Mouse (Mus musculus) MN1 (cell line): ENCODE measurements around the gene Gm21970.

Source experiments
- DNase-seq: peaks from one replicate; pipeline ENCODE4 v3.0.0-alpha.2; 2016; ENCODE audit warnings: low spot score

The Gm21970 gene

DNA sequence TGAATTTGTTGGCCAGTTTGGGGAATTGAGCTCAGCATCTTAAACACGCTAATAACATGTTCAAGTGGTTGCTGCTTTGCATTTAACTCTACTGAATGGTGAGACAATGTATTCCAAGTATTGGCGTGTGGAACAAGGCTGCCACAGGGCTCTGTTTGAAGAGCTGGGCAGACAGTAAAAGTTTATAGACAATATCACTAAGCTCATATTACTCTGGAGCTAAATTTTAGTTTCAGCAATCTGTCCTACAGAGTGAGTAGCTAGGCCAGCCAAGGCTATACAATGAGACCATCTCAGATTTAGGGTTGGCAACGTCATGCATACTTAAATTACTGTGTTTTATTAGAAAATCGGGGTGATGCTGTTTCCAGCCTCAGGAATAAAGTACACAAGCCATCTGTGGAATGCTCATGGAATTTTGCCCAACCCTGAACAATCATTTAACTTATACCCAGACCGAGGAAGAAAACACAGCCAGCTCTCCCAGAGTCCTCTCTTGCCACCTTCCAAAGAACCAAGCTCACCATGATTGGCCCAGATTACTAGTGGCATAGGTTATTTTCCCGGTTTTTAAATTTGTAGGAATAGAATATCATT is 10.1 kb downstream of the Gm21970 start:
- DNase-seq: no peak

DNA sequence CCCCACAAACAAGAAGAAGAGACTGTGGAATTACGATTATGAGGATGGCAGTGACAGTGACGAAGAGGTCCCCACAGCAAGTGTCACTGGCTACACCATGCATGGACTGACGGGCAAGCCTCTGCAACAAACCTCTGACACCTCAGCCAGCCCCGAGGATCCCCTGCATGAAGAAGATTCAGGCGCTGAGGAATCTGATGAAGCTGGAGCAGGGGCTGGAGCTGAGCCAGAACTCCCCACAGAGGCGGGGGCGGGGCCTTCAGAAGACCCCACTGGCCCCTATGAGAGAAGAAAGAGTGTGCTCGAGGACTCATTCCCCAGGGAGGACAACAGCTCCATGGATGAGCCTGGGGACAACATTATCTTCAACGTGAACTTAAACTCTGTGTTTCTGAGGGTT is 12.3 kb downstream of the Gm21970 start:
- DNase-seq: no peak

DNA sequence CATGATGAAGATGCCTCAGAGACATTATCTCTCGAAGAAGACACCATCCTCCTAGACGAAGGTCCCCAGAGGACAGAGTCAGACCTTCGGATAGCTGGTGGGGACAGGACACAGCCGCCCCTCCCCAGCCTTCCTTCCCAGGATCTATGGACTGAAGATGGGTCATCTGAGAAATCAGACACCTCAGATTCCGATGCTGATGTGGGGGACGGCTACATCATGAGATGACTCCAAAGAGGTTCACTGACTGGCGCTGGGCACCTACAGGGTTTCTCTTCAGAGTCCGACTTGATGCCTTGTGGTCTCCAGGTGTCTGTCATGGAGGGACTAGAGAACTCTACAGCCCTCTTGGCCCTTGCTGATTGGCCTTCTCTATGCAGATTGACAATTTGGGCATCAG is 12.7 kb downstream of the Gm21970 start:
- no peak for DNase-seq

DNA sequence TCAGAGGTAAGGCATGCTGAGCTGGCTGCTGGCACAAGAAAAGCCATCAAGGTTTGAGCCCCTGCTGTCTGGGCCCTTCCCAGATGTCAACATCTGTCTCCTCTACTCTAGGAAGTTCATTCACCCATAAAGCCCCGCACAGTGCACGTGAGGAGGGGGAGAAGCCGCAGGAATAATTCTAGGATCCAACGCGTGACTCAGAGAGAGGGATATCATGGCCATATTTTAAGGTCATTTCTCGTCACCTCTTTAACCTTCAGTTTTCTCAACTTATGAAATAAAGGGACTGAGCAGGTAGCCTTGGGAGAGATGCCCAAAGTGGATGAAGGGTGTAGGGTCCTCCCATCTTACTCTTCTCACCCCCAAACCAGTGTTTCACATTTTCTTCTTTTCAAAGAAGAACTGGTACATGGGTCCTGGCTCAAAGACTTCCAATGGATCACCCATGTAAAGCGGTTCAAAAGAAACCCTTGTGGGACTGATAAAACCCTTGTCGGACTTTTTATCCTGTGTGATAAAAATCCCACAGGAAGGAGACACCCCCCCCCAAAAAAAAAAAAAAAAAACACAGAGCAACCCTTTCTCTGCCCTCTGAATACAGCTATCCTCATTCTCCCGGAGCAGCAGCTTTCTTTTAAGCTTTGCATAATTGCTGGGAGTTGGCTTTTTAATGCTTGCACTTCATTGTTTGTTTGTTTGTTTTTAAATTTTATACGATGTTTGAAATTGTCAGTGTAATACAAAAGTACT is 13.5 kb downstream of the Gm21970 start:
- DNase-seq: no peak

DNA sequence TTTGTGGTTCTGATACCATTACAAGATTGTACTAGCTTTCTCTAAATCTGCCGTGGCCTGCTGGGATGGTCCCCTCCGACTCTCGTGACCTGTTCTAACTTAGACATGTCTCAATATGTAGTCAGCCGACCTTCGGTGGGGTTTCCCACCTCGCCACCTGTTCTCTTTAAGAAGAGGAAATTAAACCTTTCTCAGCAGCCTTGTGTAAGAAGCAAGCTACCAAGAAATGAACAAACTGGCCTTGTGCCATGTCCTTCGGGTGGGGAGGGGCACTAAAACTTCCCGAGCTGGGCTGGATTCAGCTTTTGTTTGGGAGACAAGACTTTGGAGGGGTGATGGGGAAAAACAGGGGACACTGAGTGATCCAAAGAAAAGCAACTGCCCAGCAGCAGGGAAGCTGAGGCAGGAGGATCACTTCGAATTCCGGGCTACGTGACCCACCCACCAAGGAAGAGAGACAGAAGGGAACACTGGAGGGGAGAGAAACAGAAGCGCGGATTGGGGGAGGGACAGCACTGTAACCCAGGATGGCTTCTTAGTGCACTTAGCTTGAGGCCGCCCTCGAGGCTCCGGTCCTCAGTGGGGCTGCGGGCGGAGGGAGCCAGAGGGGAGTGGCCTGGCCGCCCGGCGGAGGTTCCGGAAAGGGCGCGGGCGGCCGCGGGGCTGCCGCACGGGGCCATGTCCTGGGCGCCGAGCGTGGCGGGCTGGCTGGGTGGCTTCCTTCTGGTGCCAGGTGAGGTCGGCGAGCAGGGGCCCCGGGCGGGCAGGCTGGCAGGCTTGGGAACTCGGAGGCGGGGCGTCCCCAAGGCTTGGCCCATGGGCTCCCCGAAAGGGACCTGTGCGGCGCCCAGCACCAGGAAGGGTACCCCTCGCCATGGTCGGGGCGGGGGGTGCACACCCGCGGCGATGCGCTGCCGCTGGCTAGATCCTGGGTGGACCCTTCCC is 14.4 kb downstream of the Gm21970 start, which contains the start of gene Il10rb:
Gene Il10rb (plus strand): TSS at position 525 of the 945 bp plus-strand sequence.
- peak; percentile 76 for DNase-seq

DNA sequence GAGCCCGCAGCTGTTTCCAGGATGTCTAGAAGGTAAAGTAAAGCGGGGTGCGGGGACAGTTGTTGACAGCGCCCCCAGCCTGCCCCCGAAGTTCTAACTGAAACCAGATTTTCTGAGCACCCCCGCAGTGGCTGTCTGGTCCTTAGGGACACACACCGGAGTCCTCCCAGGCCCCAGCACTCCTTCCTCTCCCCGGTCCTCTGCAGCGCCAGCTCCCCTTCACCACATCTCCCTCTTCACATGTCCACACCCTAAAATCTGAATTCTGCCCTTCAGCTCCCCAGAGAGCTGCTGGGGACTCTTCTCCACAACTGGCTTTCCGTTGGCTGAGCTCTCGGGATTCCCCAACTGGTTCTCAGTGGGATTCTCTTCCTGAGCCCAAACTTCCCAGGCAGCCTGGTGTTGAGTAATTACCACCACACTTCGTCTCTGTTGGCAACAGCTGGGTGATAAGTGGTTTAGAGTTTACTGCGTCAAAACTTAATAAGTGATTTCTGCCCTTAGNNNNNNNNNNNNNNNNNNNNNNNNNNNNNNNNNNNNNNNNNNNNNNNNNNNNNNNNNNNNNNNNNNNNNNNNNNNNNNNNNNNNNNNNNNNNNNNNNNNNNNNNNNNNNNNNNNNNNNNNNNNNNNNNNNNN is 15.2 kb downstream of the Gm21970 start:
- DNase-seq: peak; percentile 58

DNA sequence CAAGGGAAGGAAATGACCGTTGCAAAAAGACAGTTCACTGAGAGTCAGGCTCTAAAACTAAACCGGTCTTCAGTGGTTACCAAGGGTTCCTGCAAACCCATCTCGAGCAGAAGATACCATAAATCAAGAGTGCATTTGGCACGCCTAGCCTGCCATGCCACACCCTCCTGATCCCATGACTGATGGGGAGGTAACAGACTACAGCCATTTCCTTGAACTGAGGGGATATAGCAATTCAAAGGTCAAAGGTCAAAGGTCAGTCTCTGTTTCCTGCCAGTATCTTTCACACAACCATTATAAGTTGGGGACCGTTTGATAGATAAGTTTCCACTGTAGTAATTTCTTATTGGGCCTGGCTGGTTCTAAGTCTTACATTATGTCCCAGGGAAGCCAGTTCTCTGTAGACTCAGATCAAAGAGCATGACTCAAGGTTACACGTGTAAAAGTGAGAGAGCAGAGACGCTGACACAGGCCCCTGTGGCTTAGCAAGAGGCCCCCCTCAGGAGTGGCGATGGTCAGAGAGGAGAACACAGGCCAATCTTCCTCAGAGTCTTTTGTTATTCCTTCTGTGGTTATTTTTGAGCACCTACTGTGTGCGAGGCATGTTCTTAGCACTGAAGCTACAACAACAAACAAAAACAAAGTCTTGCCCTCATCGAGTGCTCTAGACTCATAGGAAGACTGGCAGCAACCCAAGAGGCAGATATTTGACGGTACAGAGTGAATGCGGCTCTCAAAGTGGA is 21.8 kb downstream of the Gm21970 start:
- no peak for DNase-seq

DNA sequence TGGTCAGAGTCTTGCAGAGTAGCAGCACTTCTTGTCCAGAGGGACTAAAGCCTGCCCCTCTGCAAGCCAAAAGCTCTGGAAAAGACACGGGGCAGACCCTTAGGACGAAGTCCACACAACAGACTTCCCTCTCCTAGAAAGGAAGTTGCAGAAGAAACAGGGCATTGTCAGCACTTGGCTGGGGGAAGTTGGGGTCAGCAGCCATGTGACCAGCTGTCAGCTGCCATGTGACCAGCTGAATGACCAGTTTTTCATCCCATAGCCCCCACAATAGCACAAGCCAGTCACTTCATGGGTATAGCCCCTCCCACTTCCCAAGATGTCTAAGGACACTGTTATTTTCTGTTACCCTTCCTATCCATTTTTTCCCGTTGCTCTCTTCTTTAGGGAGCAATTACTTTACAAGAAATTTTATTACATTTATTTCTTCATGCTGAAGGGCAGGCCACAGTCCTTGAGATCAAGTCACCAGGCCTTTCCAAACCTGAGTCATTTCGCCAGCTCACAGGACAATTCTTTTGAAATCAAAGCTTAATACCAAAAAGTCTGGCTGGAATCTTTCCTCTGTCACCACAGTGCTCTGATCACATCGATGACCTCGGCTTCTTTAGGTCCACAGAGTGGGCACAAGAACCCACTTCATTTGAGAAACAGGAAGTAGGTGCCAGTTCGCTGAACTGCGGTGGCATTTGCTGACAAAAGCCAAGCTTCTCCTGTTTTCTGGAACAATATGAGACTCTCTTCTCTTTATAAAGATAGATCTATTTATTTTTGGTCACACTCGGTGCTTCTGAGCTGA is 24.1 kb downstream of the Gm21970 start:
- no peak for DNase-seq

DNA sequence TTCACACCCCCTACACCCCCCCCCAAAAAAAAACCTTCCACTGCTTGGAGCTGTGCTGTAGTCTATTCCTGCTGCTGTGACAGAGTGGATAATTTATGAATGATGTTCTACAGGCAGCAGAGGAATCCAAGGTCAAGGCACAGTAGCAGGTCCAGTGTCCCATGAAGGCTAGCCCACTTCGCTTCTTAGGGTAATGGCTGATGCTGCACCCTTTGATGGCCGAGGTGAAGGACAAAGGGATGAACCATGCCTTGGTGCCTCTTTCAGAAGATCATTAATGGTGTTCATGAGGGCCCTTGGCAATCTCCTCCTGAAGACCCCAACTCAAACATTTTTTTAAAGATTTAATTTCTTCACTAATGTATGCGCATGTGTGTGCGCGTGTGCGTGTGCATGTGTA is 24.8 kb downstream of the Gm21970 start:
- DNase-seq: no peak

DNA sequence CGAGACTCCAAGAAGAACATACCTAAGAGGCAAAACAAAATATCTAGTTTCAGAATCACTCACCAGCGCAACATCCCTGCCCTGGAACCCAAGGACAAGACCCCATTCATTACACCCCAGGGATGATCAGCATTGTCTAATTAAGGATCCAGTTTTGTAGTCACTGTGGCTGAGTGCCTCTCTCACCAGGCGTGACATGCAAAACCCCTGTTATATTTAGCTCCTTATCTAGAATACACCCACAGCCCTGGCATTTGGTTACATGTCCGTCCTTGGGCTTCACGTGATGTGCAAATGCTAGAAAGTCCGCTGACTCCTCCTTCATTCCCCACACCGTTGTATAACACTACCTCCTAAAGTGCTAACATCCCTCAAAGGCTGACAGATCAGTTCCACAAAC is 25.4 kb downstream of the Gm21970 start:
- DNase-seq: no peak

DNA sequence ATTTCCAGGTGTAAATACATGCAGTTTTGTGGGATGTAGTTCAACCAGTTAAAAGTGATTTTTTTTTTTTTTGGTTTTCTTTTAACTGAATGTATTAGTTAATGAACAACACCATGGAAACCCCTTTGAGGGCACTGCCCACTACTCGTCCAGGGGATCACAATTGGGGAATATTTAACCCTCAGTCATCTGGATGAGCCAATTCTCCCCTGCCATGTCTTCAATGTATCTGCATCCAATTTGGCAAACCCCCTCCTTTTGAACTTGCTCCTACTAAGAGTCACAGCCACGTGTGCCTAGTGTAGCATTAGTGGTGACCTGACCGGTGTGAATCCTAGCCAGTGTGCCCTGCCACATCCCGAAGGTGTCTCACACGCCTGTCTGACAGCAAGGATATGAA is 27.0 kb downstream of the Gm21970 start:
- no peak for DNase-seq

DNA sequence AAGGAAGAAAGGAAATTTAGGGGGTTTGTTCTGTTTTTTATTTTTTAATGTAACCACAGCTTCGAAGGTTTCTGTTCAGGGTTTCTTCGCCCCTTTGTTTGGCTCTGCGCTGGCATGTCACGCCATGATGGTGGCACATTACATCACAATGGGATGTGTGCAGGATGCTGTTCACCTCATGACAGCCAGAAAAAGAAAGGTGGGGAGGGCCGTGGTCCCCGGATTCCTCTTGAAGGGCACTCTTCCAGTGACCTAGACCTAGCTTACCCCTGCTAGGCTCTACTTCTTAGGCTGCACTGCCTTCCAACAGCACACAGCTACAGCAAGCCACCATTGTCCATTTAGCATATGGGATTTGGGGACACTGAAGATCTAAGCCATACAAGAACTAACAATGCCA is 34.3 kb downstream of the Gm21970 start:
- no peak for DNase-seq

DNA sequence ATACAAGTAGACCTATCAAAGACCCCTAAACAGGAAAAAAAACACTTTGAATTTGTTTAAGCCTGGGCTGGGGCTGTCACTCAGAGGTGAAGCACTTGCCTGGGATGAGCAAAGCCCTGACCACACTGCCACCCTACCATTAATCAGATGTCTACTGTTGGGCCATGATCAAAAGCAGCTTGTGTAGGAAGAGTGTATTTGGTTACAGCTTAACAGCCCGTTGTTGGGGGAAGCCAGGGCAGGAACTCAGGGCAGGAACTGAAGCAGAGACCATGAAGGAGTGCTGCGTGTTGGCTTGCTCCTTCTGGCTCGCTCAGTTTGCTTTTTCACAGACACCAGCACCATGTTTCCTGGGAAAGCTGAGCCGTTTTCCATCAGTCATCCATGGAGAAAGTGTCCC is 35.1 kb downstream of the Gm21970 start:
- no peak for DNase-seq

DNA sequence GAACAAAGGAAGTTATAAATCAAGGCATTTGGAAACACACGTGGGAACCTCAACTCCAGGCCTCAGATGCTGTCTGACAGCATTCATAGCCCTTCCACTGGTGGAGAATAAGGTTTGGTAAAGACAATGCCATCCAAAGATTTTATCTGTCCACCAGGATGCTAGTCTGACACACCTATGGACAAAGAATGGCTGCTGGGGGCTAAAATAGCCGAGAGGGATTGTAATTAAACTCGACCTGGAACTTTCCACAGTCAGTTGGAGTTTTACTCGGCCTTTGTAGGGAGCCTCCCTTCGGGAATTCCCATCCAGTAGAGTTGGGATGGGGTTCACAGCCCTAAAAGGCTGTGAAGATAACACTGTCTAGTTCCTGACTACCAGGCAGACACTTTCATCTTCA is 35.9 kb downstream of the Gm21970 start:
- DNase-seq: no peak

DNA sequence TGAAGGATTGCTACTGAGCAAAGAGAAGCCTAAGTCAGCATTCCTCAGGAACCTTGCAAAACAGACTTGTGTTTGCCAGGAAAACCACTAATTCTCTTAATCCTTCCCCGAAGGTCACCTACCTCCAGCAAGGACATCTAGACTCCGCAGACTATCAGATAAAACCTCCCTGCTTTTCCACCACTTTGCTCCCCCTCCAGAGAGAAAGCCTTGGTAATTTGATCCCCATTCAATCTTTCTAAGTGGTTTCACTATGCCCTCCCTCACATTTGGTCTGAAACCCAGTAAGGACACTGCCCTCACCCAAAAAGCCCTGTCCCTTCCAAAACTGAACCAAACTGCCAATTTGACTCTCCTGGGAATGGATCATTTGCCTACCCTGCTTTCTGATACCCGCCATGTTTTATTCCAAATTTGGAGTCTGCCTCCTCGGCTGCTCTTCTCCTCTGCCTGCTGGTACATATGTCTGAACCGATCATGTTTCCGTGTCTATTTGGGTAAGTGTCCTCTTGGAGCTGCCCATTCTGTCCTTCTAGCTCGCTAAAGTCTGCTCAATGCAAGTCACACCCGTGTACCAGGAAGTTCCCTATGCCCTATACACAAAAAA is 36.8 kb downstream of the Gm21970 start:
- no peak for DNase-seq

DNA sequence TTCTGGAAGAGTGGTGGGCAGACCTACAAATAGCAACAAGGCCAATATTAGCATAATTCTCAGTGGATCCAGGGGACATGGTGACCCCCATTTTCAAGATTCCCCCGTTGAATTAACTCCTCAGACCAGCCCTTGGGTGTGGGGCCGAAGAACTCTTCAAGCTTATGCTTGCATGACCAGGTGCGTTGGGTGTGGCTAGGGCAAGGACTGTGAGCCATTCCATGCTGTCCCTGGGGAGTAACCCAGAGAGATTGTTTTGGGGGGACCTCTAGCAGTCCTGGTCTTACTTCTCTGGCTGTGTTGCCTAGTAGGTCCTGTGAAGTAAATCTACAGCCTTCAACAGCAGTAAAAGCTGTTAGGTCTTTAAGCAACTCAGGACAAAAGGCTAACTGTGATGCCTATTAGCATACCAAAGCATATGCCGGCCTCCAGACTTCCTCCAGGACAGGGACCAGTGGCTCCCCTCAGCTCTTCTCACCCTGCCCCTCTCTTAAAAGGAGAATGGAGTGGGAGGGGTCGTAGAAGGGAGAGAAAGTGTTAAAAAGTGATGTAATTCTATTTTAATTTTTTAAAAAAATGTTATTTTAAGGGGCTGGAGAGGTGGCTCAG is 41.3 kb downstream of the Gm21970 start:
- no peak for DNase-seq

DNA sequence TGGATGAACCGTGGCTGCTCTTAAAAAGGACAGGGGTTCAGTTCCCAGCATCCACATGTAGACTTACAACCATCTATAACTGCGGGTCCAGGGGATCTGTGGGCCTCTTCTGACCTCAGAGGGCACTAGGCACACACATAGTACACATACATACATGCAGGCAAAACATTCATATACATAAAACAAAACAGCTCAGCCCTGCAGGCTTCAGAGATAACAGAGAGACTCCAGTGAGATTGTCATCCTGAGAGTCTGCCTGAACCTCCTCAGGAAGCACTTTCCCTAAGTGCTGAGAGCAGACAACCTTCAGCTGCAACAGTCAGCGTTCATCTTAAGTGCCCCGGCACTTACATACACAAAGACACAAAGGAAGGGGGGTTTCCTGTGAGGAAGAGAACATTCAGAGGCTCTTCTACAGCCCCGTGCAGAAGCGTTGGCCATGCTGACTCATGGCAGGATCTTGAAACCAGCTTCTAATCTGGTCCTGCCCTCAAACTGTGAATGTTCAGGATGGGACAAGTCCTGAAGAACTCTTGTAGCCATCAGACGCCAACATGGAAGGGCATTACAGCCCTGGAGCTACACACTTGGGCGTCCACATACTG is 41.9 kb downstream of the Gm21970 start:
- no peak for DNase-seq

DNA sequence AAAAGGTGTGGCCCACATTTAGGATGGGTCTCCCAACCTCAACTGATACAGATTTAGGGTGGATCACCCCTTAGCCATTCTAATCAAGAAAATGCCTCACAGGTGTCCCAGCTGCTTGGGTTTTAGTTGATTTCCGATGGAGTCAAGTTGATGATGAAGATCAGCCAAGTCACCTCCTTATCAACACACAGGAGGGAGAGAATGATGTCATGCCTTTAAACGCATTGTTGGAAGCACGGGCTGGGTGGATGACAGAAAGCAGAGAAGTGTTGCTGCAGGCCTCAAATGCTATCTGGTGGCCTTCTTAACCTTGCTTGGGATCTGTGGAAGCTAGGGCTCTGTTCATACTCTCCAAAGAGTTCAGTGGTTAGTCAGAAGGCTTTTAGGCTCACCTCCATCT is 42.6 kb downstream of the Gm21970 start:
- no peak for DNase-seq

DNA sequence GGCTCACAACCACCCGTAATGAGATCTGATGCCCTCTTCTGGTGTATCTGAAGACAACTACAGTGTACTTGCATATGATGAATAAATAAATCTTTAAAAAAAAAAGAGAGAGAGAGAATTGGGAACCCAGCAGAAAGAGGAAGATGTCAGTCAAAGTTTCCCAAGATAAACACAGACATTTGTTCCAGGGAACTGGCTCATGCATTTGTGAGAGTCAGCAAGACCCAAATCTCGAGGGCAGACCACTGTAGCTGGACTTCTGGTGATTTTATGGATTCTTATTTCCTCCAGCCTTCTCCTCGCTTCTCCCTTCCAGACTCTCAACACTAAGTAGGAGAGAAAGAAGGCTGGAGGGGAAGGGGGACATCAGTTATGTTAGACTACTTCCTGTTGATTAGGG is 46.6 kb downstream of the Gm21970 start:
- no peak for DNase-seq
